Mouse (Mus musculus) stomach, adult 2 months (tissue): ENCODE measurements around the gene Crocc2. TPM values are rescaled to one million over a fixed set of nuclear protein-coding genes. Genes with fewer than 3 reads are reported as not detected.

Experiments
- polyA plus RNA-seq: library from polyadenylated mRNA; depleted of rRNA; stranded (reverse); fragments of >200 nt; gene quantifications from 2 replicates; pipeline ENCODE4 v1.2.3, GENCODE M21; 2012; rRNA removed

Gene Crocc2
- polyA plus RNA-seq: 0.03 and 0.04 TPM in 2 replicates

GRCm38 (mm10) chr1:93168295-93168775, at the start of gene Crocc2:
Gene Crocc2, plus strand, starts transcription at chr1:93168725.

GRCm38 (mm10) chr1:93135036-93135526, 33.4 kb upstream of the Crocc2 start, which contains the start of gene Agxt:
Gene Agxt, plus strand, starts transcription at chr1:93135240.

GRCm38 (mm10) chr1:93160501-93161133, 7.9 kb upstream of the Crocc2 start, which contains the start of gene 2310007B03Rik:
Gene 2310007B03Rik, minus strand, starts transcription at chr1:93160948.

GRCm38 (mm10) chr1:93235576-93236544, 67.3 kb downstream of the Crocc2 start, which contains the start of gene Sned1:
Gene Sned1, plus strand, starts transcription at chr1:93235841.

Other genes starting within 250 kb of the Crocc2 start
- gene Capn10, start 234.3 kb upstream of the Crocc2 start, polyA plus RNA-seq: 24.2 and 34.5 TPM in 2 replicates
- 1.6 and 4.7 TPM in 2 replicates for gene Gpr35, start 217.9 kb upstream of the Crocc2 start, polyA plus RNA-seq
- not detected in 2 replicates for gene Aqp12, start 162.4 kb upstream of the Crocc2 start, polyA plus RNA-seq
- gene Kif1a, start 66.8 kb upstream of the Crocc2 start, polyA plus RNA-seq: 1.5 and 2.3 TPM in 2 replicates
- not detected in 2 replicates for gene Agxt, start 33.5 kb upstream of the Crocc2 start, polyA plus RNA-seq
- gene 2310007B03Rik, start 7.8 kb upstream of the Crocc2 start, polyA plus RNA-seq: 5.2 and 9.1 TPM in 2 replicates
- gene Sned1, start 67.1 kb downstream of the Crocc2 start, polyA plus RNA-seq: 1.0 and 2.7 TPM in 2 replicates
- 2.4 and 3.0 TPM in 2 replicates for gene Mterf4, start 137.2 kb downstream of the Crocc2 start, polyA plus RNA-seq
- 1.1 and 1.3 TPM in 2 replicates for gene Ppp1r7, start 174.1 kb downstream of the Crocc2 start, polyA plus RNA-seq
- 0.38 and 0.65 TPM in 2 replicates for gene Pask, start 174.8 kb downstream of the Crocc2 start, polyA plus RNA-seq
- gene Ano7, start 205.2 kb downstream of the Crocc2 start, polyA plus RNA-seq: 34.9 and 51.3 TPM in 2 replicates